Mouse (Mus musculus): Measurements from ENCODE around the gene Coro2a. TPM values are rescaled to one million over a fixed set of nuclear protein-coding genes. Genes with fewer than 3 reads are reported as not detected.
"Not testable (repeated sequence)": the region's sequence is repeated elsewhere in the genome, so short reads cannot be mapped to it uniquely, and the experiment has no call there.

Coro2a gene
- polyA plus RNA-seq, 1 experiment, result 13.5 TPM

GRCm38 (mm10) chr4:46578228-46578627 lies 23.8 kb downstream of the Coro2a start:
- no peak for TF ChIP-seq CTCF (IDR thresholded peaks at IDR 0.05; ENCODE audit: borderline replicate concordance, control insufficient read depth, extremely low read depth, insufficient read depth, low read length, poor library complexity)
- no peak for TF ChIP-seq POLR2A (IDR thresholded peaks at IDR 0.05; ENCODE audit: control insufficient read depth, extremely low read depth, insufficient read depth, low read length, poor library complexity)
- 74% methylated on average over 1 of the region's 1 CpGs for WGBS
- Histone ChIP-seq H3K27ac (ENCODE audit: control insufficient read depth, insufficient read depth, low read length) (no peak overlapping the region), H3K4me3 (ENCODE audit: control insufficient read depth, insufficient read depth, low read length) (no peak overlapping the region), H3K4me1 (replicated peaks; ENCODE audit: control insufficient read depth, insufficient read depth, low read length) (peaks cover 20% of the 10 kb centered on the region), H3K27me3 (ENCODE audit: control insufficient read depth, insufficient read depth, low read length) (no peaks in the 10 kb centered on the region), H3K36me3 (ENCODE audit: control insufficient read depth, insufficient read depth, low read length) (no peaks in the 10 kb centered on the region)
- no peak for DNase-seq

- DNase-seq, result not testable (repeated sequence)
These were observed 26.3 kb downstream of the Coro2a start for GRCm38 (mm10) chr4:46575509-46576284.

GRCm38 (mm10) chr4:46574841-46575240 lies 27.2 kb downstream of the Coro2a start:
- TF ChIP-seq CTCF (IDR thresholded peaks at IDR 0.05; ENCODE audit: borderline replicate concordance, control insufficient read depth, extremely low read depth, insufficient read depth, low read length, poor library complexity) (no peak), POLR2A (IDR thresholded peaks at IDR 0.05; ENCODE audit: control insufficient read depth, extremely low read depth, insufficient read depth, low read length, poor library complexity) (no peak)
- Histone ChIP-seq H3K36me3 (ENCODE audit: control insufficient read depth, insufficient read depth, low read length) (no peaks in the 10 kb centered on the region), H3K27me3 (ENCODE audit: control insufficient read depth, insufficient read depth, low read length) (no peaks in the 10 kb centered on the region), H3K4me3 (ENCODE audit: control insufficient read depth, insufficient read depth, low read length) (no peak overlapping the region), H3K4me1 (replicated peaks; ENCODE audit: control insufficient read depth, insufficient read depth, low read length) (peaks cover 16% of the 10 kb centered on the region), H3K27ac (ENCODE audit: control insufficient read depth, insufficient read depth, low read length) (no peak overlapping the region)
- DNase-seq, result no peak
- WGBS, result 13% methylated on average over 12 of the region's 12 CpGs

More at GRCm38 (mm10) chr4:46575509-46576284, 26.3 kb downstream of the Coro2a start:
- not testable (repeated sequence) for H3K4me3 ChIP-seq (ENCODE audit: control insufficient read depth, insufficient read depth, low read length); H3K27me3 ChIP-seq (ENCODE audit: control insufficient read depth, insufficient read depth, low read length); H3K27ac ChIP-seq (ENCODE audit: control insufficient read depth, insufficient read depth, low read length); H3K36me3 ChIP-seq (ENCODE audit: control insufficient read depth, insufficient read depth, low read length)
- 10% methylated on average over 6 of the region's 10 CpGs for WGBS
- H3K4me1 ChIP-seq (replicated peaks; ENCODE audit: control insufficient read depth, insufficient read depth, low read length), result peaks cover 16% of the 10 kb centered on the region

- DNase-seq, result no peak
- Histone ChIP-seq H3K36me3 (ENCODE audit: control insufficient read depth, insufficient read depth, low read length) (no peaks in the 10 kb centered on the region), H3K27me3 (ENCODE audit: control insufficient read depth, insufficient read depth, low read length) (no peaks in the 10 kb centered on the region), H3K27ac (ENCODE audit: control insufficient read depth, insufficient read depth, low read length) (no peak overlapping the region), H3K4me3 (ENCODE audit: control insufficient read depth, insufficient read depth, low read length) (no peak overlapping the region), H3K4me1 (replicated peaks; ENCODE audit: control insufficient read depth, insufficient read depth, low read length) (peaks cover 16% of the 10 kb centered on the region)
- 35% methylated on average over 9 of the region's 9 CpGs for WGBS
- no peak for TF ChIP-seq CTCF (IDR thresholded peaks at IDR 0.05; ENCODE audit: borderline replicate concordance, control insufficient read depth, extremely low read depth, insufficient read depth, low read length, poor library complexity)
- TF ChIP-seq POLR2A (IDR thresholded peaks at IDR 0.05; ENCODE audit: control insufficient read depth, extremely low read depth, insufficient read depth, low read length, poor library complexity), result no peak
These were observed 27.8 kb downstream of the Coro2a start for GRCm38 (mm10) chr4:46574024-46574753.

GRCm38 (mm10) chr4:46572616-46573015 lies 29.4 kb downstream of the Coro2a start:
- Histone ChIP-seq H3K27ac (ENCODE audit: control insufficient read depth, insufficient read depth, low read length) (no peak overlapping the region), H3K36me3 (ENCODE audit: control insufficient read depth, insufficient read depth, low read length) (no peaks in the 10 kb centered on the region), H3K4me1 (replicated peaks; ENCODE audit: control insufficient read depth, insufficient read depth, low read length) (peaks cover 16% of the 10 kb centered on the region), H3K4me3 (ENCODE audit: control insufficient read depth, insufficient read depth, low read length) (no peak overlapping the region), H3K27me3 (ENCODE audit: control insufficient read depth, insufficient read depth, low read length) (no peaks in the 10 kb centered on the region)
- 91% methylated on average over 4 of the region's 4 CpGs for WGBS
- no peak for TF ChIP-seq POLR2A (IDR thresholded peaks at IDR 0.05; ENCODE audit: control insufficient read depth, extremely low read depth, insufficient read depth, low read length, poor library complexity)
- no peak for TF ChIP-seq CTCF (IDR thresholded peaks at IDR 0.05; ENCODE audit: borderline replicate concordance, control insufficient read depth, extremely low read depth, insufficient read depth, low read length, poor library complexity)
- no peak for DNase-seq

- TF ChIP-seq POLR2A (IDR thresholded peaks at IDR 0.05; ENCODE audit: control insufficient read depth, extremely low read depth, insufficient read depth, low read length, poor library complexity), result no peak
- TF ChIP-seq CTCF (IDR thresholded peaks at IDR 0.05; ENCODE audit: borderline replicate concordance, control insufficient read depth, extremely low read depth, insufficient read depth, low read length, poor library complexity), result no peak
- no peak for DNase-seq
These were observed 30.3 kb downstream of the Coro2a start for GRCm38 (mm10) chr4:46571744-46572143.

More at GRCm38 (mm10) chr4:46571744-46572143, 30.3 kb downstream of the Coro2a start:
- Histone ChIP-seq H3K27ac (ENCODE audit: control insufficient read depth, insufficient read depth, low read length) (no peak overlapping the region), H3K27me3 (ENCODE audit: control insufficient read depth, insufficient read depth, low read length) (no peaks in the 10 kb centered on the region), H3K4me1 (replicated peaks; ENCODE audit: control insufficient read depth, insufficient read depth, low read length) (peaks cover 16% of the 10 kb centered on the region), H3K36me3 (ENCODE audit: control insufficient read depth, insufficient read depth, low read length) (no peaks in the 10 kb centered on the region), H3K4me3 (ENCODE audit: control insufficient read depth, insufficient read depth, low read length) (no peak overlapping the region)
- WGBS, result 93% methylated on average over 9 of the region's 9 CpGs
